Mouse (Mus musculus) large intestine, adult 2 months (tissue): Measurements from ENCODE around the gene Krtap10-10. TPM values are rescaled to one million over a fixed set of nuclear protein-coding genes. Genes with fewer than 3 reads are reported as not detected.

Source experiments
- DNase-seq: peaks from one replicate; pipeline ENCODE4 v3.0.0-alpha.2; 2012; ENCODE audit warnings: low read depth, low spot score
- WGBS: fragments of 180-500 bp; shearing (Covaris S2); methylation state at CpG from one replicate; pipeline ENCODE4 v1.1.7; 2018; 5-methylcytosine and 5-hydroxymethylcytosine counted together
- polyA plus RNA-seq: library from polyadenylated mRNA; depleted of rRNA; stranded (reverse); fragments of >200 nt; gene quantifications from 2 replicates; pipeline ENCODE4 v1.2.3, GENCODE M21; 2012; rRNA removed

Gene Krtap10-10
- polyA plus RNA-seq, 1 experiment = not detected

DNA sequence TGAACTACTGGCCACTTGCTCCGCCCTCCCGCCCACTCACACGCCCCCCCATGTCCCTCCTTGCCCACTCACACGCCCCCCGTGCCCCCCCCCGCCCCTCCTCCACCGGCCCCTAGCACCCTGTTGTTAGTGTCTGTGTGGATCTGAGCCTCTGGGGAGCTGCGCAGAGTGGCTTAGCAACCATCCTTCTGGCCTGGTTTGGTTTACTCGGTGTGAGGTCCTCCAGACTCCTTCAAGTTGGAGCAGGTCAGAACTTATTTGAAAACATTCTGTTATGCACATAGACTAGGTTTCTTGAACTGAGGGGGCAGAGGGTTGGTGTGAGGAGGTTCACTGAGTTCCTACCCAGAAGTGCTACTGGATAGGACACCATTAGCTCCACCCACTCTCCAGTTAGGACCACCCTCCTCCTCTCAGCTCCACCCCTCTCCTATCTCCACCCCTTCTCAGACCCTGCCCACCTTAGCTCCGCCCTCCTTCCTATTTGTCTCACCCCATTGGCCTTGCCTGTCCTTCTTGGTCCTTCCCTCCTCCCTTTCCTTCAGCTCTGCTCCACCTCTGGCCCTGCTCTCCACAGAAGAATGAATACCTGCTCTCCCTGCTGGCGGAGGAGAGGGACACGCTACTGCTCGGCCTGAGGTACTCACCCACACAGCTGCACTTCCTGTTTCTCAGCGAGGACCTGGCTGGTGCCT lies 28.5 kb downstream of the Krtap10-10 start:
- 27% methylated on average over 14 of the region's 14 CpGs for WGBS
- DNase-seq = peak; percentile 21

DNA sequence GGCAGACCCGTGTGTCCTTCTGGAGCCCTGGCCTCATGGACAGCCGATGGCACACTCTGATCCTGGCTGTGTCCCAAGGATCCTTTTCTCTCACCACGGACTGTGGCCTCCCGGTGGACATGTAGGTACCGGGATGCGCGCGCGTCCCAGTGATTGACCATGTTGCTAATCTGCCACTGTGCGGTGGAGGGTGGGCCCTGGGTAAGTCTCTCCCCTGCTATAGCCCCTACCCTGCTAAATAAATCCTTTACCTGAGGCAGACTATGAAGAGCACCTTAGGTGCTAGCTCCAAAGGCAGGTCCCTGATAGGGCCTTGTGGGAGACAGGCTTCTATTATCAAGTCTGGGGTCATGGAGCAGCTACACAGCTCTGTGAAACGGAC lies 29.0 kb downstream of the Krtap10-10 start:
- 34% methylated on average over 11 of the region's 11 CpGs for WGBS
- no peak for DNase-seq

DNA sequence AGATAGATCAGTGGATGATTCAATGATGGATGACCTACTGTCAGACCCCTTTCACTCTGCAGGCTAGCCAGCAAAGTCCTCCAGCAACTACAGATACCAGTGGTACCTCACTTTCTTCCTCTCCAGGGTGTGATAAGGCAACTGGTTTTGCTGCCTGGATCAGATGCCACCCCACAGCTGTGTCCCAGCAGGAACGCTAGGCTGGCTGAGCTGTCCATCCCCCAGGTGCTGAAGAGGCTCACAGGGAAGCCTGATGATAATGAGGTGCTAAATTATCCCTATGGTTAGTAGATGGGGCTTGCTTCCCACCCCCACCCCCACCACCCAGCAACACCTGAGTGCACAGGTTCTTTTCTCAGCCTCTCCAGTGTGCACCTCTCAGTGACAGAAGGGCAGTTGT lies 31.8 kb downstream of the Krtap10-10 start:
- no peak for DNase-seq
- 26% methylated on average over 1 of the region's 1 CpGs for WGBS

DNA sequence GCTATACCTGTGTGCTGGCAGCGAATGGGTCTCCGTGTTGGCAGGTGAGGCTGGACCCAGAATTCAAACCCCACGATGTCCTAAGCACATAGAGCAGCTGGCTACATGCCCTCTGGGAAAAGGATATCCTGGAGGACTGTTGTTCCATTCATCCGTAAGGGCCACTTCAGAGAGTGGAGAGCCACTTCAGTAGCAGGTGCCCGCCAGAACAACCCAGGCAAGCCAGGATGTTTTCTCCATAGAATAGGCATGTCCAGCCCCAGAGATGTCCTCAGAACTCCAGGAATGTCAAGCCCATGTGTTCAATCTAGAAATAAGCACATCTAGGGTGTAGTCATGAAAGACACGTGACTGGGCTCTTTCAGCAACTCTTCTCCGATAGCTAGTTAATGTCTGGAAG lies 33.9 kb downstream of the Krtap10-10 start:
- 86% methylated on average over 7 of the region's 7 CpGs for WGBS

DNA sequence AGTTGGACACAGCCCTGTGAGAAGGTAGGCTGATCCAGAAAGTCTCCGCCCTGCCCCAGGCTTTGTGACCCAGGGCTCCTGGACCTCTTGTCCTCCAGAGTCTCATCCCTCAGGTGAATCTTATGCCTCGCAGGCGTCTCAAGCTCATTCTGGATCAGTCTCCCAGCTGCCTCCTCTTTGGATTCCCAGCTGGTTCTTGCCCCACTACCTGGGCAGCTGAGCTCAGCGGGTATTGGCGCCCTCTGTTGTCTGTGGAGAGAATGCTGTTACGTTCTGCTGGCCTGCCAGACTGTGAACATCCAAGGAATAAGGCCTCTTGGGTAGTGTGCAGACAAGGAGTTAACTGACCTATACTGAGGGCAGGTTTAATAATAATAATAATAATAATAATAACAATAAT lies 43.2 kb downstream of the Krtap10-10 start:
- 65% methylated on average over 6 of the region's 6 CpGs for WGBS
- no peak for DNase-seq

More for the DNA sequence above, 33.9 kb downstream of the Krtap10-10 start:
- no peak for DNase-seq

DNA sequence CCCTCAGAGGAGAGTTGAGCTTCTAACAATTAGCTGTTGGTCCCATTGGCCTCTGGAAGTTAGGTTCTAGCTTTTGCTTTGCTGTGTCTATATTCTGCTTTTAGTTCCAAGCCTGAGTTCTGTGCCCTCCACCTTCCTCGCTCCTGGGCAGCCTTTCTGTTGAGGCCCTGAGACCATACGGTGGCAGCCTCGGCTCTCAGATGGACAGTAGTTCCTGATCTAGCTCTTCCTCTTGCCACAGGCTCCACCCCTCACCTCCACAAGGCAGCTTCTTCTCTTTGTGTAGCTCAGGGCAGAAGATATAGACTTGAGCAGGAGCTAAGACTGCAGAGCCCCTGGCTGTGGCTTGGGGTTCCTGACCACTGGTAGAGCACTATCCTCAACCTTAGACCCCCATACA lies 44.6 kb downstream of the Krtap10-10 start:
- 37% methylated on average over 3 of the region's 3 CpGs for WGBS
- no peak for DNase-seq

DNA sequence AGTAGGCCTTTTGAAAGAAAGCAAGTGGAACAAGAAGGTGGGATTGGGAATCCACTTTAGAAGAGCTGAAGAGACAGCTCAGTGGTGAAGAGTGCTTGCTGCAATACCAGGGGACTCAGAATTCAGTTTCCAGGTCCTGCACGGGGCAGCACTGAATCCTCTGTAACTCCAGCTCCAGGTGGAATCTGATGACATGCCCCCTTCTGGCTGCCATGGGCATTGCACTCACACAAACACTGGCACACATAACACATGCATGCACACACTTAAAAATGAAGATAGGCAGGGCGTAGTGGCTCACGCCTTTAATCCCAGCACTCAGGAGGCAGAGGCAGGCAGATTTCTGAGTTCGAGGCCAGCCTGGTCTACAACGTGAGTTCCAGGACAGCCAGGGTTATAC lies 46.8 kb downstream of the Krtap10-10 start:
- 85% methylated on average over 5 of the region's 5 CpGs for WGBS
- no peak for DNase-seq

DNA sequence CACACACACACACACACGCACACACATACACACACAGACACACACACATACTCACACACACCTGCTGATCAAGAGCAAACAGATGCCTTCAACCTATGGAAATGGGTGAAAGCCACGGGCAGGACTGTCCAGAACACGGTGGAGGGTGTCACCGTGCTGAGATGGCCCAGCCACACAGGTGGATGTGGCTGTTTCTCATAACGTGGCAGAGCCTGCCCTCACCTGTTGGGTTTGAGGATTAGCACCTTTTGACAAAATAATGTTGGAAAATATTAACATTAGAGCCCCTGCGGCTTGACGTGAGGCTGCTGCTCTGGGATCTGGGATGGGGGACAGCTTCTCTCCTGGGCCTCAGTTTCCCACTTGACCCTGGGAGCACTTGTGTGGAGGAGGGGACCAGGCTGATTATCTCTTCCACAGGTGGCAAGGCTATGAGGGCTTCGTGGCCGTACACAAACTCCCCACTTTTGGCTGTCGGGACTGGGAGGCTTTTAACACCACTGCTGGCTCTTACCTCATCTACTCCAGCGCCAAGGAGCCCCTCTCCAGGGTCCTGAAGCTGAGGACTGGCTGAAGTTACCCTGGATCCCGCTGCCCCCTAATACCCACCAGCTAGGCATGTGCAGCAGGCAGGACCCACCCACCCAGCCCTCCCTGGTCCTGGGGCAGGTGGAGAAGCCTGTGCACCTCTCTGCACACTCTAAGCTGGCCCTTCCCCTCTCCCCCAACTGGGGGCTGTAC lies 50.4 kb downstream of the Krtap10-10 start:
- no peak for DNase-seq
- whole genome bisulfite sequencing = 46% methylated on average over 12 of the region's 12 CpGs

Other genes starting within 250 kb of the Krtap10-10 start
- 293 and 338 TPM in 2 replicates for gene Sumo3, start 229.8 kb upstream of the Krtap10-10 start, polyA plus RNA-seq
- not detected in 2 replicates for gene Gm49325, start 229.8 kb upstream of the Krtap10-10 start, polyA plus RNA-seq
- gene Ube2g2, start 213.7 kb upstream of the Krtap10-10 start, polyA plus RNA-seq = 27.7 and 31.4 TPM in 2 replicates
- 0.52 and 0.94 TPM in 2 replicates for gene Tspear, start 149.4 kb upstream of the Krtap10-10 start, polyA plus RNA-seq
- not detected in 2 replicates for gene Gm19402, start 145.2 kb upstream of the Krtap10-10 start, polyA plus RNA-seq
- gene Gm9508, start 138.7 kb upstream of the Krtap10-10 start, polyA plus RNA-seq = not detected in 2 replicates
- gene Gm10272, start 129.3 kb upstream of the Krtap10-10 start, polyA plus RNA-seq = not detected in 2 replicates
- not detected in 2 replicates for gene Gm10024, start 124.5 kb upstream of the Krtap10-10 start, polyA plus RNA-seq
- not detected in 2 replicates for gene Gm10142, start 120.1 kb upstream of the Krtap10-10 start, polyA plus RNA-seq
- gene Krtap12-1, start 115.3 kb upstream of the Krtap10-10 start, polyA plus RNA-seq = not detected in 2 replicates
- not detected in 2 replicates for gene Gm10100, start 109.5 kb upstream of the Krtap10-10 start, polyA plus RNA-seq
- not detected in 2 replicates for gene Gm18596, start 93.3 kb upstream of the Krtap10-10 start, polyA plus RNA-seq
- not detected in 2 replicates for gene Gm9736, start 84.6 kb upstream of the Krtap10-10 start, polyA plus RNA-seq
- gene Gm3233, start 76.3 kb upstream of the Krtap10-10 start, polyA plus RNA-seq = not detected in 2 replicates
- not detected in 2 replicates for gene Gm3238, start 64.6 kb upstream of the Krtap10-10 start, polyA plus RNA-seq
- gene Gm7138, start 59.0 kb upstream of the Krtap10-10 start, polyA plus RNA-seq = not detected in 2 replicates
- not detected in 2 replicates for gene Gm3250, start 53.4 kb upstream of the Krtap10-10 start, polyA plus RNA-seq
- not detected in 2 replicates for gene Gm7137, start 47.7 kb upstream of the Krtap10-10 start, polyA plus RNA-seq
- not detected in 2 replicates for gene Gm9639, start 40.9 kb upstream of the Krtap10-10 start, polyA plus RNA-seq
- not detected in 2 replicates for gene Gm19668, start 36.8 kb upstream of the Krtap10-10 start, polyA plus RNA-seq
- not detected in 2 replicates for gene Gm9507, start 24.1 kb upstream of the Krtap10-10 start, polyA plus RNA-seq
- not detected in 2 replicates for gene Gm2696, start 21.3 kb upstream of the Krtap10-10 start, polyA plus RNA-seq
- gene Krtap10-4, start 8.9 kb upstream of the Krtap10-10 start, polyA plus RNA-seq = not detected in 2 replicates
- not detected in 2 replicates for gene Gm36176, start 10.9 kb downstream of the Krtap10-10 start, polyA plus RNA-seq
- gene Gm10318, start 16.9 kb downstream of the Krtap10-10 start, polyA plus RNA-seq = not detected in 2 replicates
- gene Gm3285, start 26.0 kb downstream of the Krtap10-10 start, polyA plus RNA-seq = not detected in 2 replicates
- gene Lrrc3, start 66.6 kb downstream of the Krtap10-10 start, polyA plus RNA-seq = 6.4 and 6.8 TPM in 2 replicates
- gene Trpm2, start 134.6 kb downstream of the Krtap10-10 start, polyA plus RNA-seq = 2.4 and 4.4 TPM in 2 replicates
- gene 1810043G02Rik, start 142.6 kb downstream of the Krtap10-10 start, polyA plus RNA-seq = 10.4 and 13.1 TPM in 2 replicates
- gene Pfkl, start 174.1 kb downstream of the Krtap10-10 start, polyA plus RNA-seq = 29.8 and 41.2 TPM in 2 replicates
- 0.73 and 1.1 TPM in 2 replicates for gene Dnmt3l, start 206.0 kb downstream of the Krtap10-10 start, polyA plus RNA-seq
- gene Aire, start 207.7 kb downstream of the Krtap10-10 start, polyA plus RNA-seq = 0.34 and 0.53 TPM in 2 replicates
- 12.1 and 16.2 TPM in 2 replicates for gene Icosl, start 233.4 kb downstream of the Krtap10-10 start, polyA plus RNA-seq